ENCODE assay signal across 28 mouse cellular contexts in the genomic region with DNA sequence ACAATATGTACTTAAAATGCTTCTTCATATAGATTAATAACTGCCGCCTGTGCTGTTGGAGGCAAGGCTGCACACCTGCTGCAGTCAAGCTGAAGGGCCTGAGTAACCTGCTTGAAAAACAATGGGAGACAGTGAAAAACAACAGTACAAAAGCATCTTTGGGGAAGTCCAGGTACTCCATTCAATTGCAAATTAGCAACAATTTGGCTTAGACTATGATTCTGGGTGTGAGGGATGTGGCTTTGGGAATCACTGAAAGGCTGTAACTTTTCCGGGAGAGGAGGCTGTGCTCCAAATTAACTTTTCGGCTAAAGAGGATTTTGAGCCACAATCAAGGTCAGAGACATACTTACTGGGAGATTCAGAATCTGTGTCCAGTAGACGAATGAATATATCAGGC. TPM values are rescaled to one million over a fixed set of nuclear protein-coding genes. Genes with fewer than 3 reads are reported as not detected.
"Had no signal": no experiment of that assay in that cellular context is flagged by ENCODE, and none has a peak within 500 bp of the region (broad histone marks: within the 10 kb centered on the region; RNA-seq: fewer than 3 reads in every experiment).

No protein-coding gene starts in this region.

- H3K27me3 ChIP-seq: lung, embryonic 15.5 days; megakaryocyte, embryonic 14.5 days; midbrain, embryonic 12.5 days; neural tube, embryonic 13.5 days; neural tube, embryonic 15.5 days had no signal

- H3K4me1 ChIP-seq: lung, embryonic 15.5 days; megakaryocyte, embryonic 14.5 days; midbrain, embryonic 12.5 days; neural tube, embryonic 13.5 days; neural tube, embryonic 15.5 days had no signal

- H3K9me3 ChIP-seq: lung, embryonic 15.5 days; megakaryocyte, embryonic 14.5 days; midbrain, embryonic 12.5 days; neural tube, embryonic 13.5 days; neural tube, embryonic 15.5 days had no signal

- H3K36me3 ChIP-seq: lung, embryonic 15.5 days; midbrain, embryonic 12.5 days; neural tube, embryonic 13.5 days; neural tube, embryonic 15.5 days had no signal

- H3K9ac ChIP-seq: liver, postnatal 0 days; lung, embryonic 15.5 days; midbrain, embryonic 12.5 days; neural tube, embryonic 13.5 days; neural tube, embryonic 15.5 days had no signal

- H3K27ac ChIP-seq: lung, embryonic 15.5 days; macrophage; midbrain, embryonic 12.5 days; neural tube, embryonic 13.5 days; neural tube, embryonic 15.5 days had no signal

- H3K4me3 ChIP-seq: lung, embryonic 15.5 days; megakaryocyte, embryonic 14.5 days; midbrain, embryonic 12.5 days; myocyte; neural tube, embryonic 13.5 days; neural tube, embryonic 15.5 days had no signal

- ATAC-seq: liver, postnatal 0 days; lung, postnatal 0 days; midbrain, embryonic 16.5 days had no signal

- DNase-seq: liver, postnatal 0 days; lung, adult 2 months; lung, postnatal 14 days; lung, postnatal 36 days; midbrain, embryonic 14.5 days; retina, postnatal 1 day; right cerebral cortex, adult 18-20 months; right cerebral cortex, postnatal 25 days; right cerebral cortex, postnatal 4 days; spleen, adult 18-20 months; thymus, adult 2 months; thymus, postnatal 25 days; thymus, postnatal 4 days had no signal

- H3K4me2 ChIP-seq: lung, embryonic 15.5 days; midbrain, embryonic 12.5 days; neural tube, embryonic 13.5 days; neural tube, embryonic 15.5 days had no signal

RNA-seq across cellular contexts. Expression of gene Slc7a12, which starts 33.8 kb away (rescaled TPM):
- total RNA-seq: megakaryocyte progenitor cell, adult 5-6 weeks had no signal
- polyA plus RNA-seq: liver, postnatal 0 days; lung, adult 2 months; lung, embryonic 15.5 days; lung, postnatal 0 days; macrophage; midbrain, embryonic 12.5 days; midbrain, embryonic 14.5 days; midbrain, embryonic 16.5 days; myocyte; neural tube, embryonic 11.5 days; neural tube, embryonic 13.5 days; neural tube, embryonic 15.5 days; small intestine, adult 2 months; stomach, embryonic 14.5 days; stomach, embryonic 16.5 days; testis, adult 2 months; thymus, adult 2 months had no signal
